Mouse (Mus musculus): ENCODE measurements around the gene Pias3. TPM values are rescaled to one million over a fixed set of nuclear protein-coding genes. Genes with fewer than 3 reads are reported as not detected.
"Not testable (repeated sequence)": the region's sequence is repeated elsewhere in the genome, so short reads cannot be mapped to it uniquely, and the experiment has no call there.

The Pias3 gene
- total RNA-seq, 1 experiment from 2014 or later: 6.2 TPM

GRCm38 (mm10) chr3:96715854-96716253, 19.7 kb downstream of the Pias3 start:
- ATAC-seq (replicated peaks; ENCODE audit: insufficient number of reproducible peaks, low FRiP score, low TSS enrichment, poor library complexity, severe bottlenecking): peak; percentile 65

GRCm38 (mm10) chr3:96719173-96719572, 23.0 kb downstream of the Pias3 start:
- no peak for ATAC-seq (replicated peaks; ENCODE audit: insufficient number of reproducible peaks, low FRiP score, low TSS enrichment, poor library complexity, severe bottlenecking)

GRCm38 (mm10) chr3:96727343-96727827, 31.2 kb downstream of the Pias3 start, which contains the start of the genes Polr3c and Rnf115:
Polr3c (minus strand) TSS chr3:96727628.
Rnf115 (plus strand) TSS chr3:96727664.
- ATAC-seq (replicated peaks; ENCODE audit: insufficient number of reproducible peaks, low FRiP score, low TSS enrichment, poor library complexity, severe bottlenecking): peak; percentile 94

GRCm38 (mm10) chr3:96727828-96728633, 31.8 kb downstream of the Pias3 start:
- ATAC-seq (replicated peaks; ENCODE audit: insufficient number of reproducible peaks, low FRiP score, low TSS enrichment, poor library complexity, severe bottlenecking): peak; percentile 23; the same call in 1 of the 2 replicates

GRCm38 (mm10) chr3:96728634-96729402, 32.6 kb downstream of the Pias3 start:
- no peak for ATAC-seq (replicated peaks; ENCODE audit: insufficient number of reproducible peaks, low FRiP score, low TSS enrichment, poor library complexity, severe bottlenecking)

GRCm38 (mm10) chr3:96729403-96729784, 33.2 kb downstream of the Pias3 start:
- ATAC-seq (replicated peaks; ENCODE audit: insufficient number of reproducible peaks, low FRiP score, low TSS enrichment, poor library complexity, severe bottlenecking): no peak

- no peak for ATAC-seq (replicated peaks; ENCODE audit: insufficient number of reproducible peaks, low FRiP score, low TSS enrichment, poor library complexity, severe bottlenecking)
Measured at GRCm38 (mm10) chr3:96730785-96731184, 34.6 kb downstream of the Pias3 start.

- ATAC-seq (replicated peaks; ENCODE audit: insufficient number of reproducible peaks, low FRiP score, low TSS enrichment, poor library complexity, severe bottlenecking): no peak
Measured at GRCm38 (mm10) chr3:96733984-96734383, 37.8 kb downstream of the Pias3 start.

- ATAC-seq (replicated peaks; ENCODE audit: insufficient number of reproducible peaks, low FRiP score, low TSS enrichment, poor library complexity, severe bottlenecking): no peak
Measured at GRCm38 (mm10) chr3:96735200-96735599, 39.0 kb downstream of the Pias3 start.

GRCm38 (mm10) chr3:96737013-96737740, 41.0 kb downstream of the Pias3 start:
- ATAC-seq (replicated peaks; ENCODE audit: insufficient number of reproducible peaks, low FRiP score, low TSS enrichment, poor library complexity, severe bottlenecking): no peak

- ATAC-seq (replicated peaks; ENCODE audit: insufficient number of reproducible peaks, low FRiP score, low TSS enrichment, poor library complexity, severe bottlenecking): no peak
Measured at GRCm38 (mm10) chr3:96737995-96738394, 41.8 kb downstream of the Pias3 start.

GRCm38 (mm10) chr3:96740279-96740678, 44.1 kb downstream of the Pias3 start:
- not testable (repeated sequence) for ATAC-seq (replicated peaks; ENCODE audit: insufficient number of reproducible peaks, low FRiP score, low TSS enrichment, poor library complexity, severe bottlenecking)

- ATAC-seq (replicated peaks; ENCODE audit: insufficient number of reproducible peaks, low FRiP score, low TSS enrichment, poor library complexity, severe bottlenecking): no peak
Measured at GRCm38 (mm10) chr3:96744348-96744747, 48.2 kb downstream of the Pias3 start.

GRCm38 (mm10) chr3:96746829-96747228, 50.6 kb downstream of the Pias3 start:
- no peak for ATAC-seq (replicated peaks; ENCODE audit: insufficient number of reproducible peaks, low FRiP score, low TSS enrichment, poor library complexity, severe bottlenecking)

Other genes with a start within 250 kb of the Pias3 start
- not detected in 3 replicates for gene BC107364, start 244.1 kb upstream of the Pias3 start, total RNA-seq (2017)
- gene Hfe2, start 171.2 kb upstream of the Pias3 start, total RNA-seq (2017): 0.64 TPM in 1 of 3 replicates, not detected in the others
- 575 to 636 TPM (median 578 TPM) in 3 replicates for gene Txnip, start 138.4 kb upstream of the Pias3 start, total RNA-seq (2017)
- not detected in 3 replicates for gene Gm16253, start 119.4 kb upstream of the Pias3 start, total RNA-seq (2017)
- gene Polr3gl, start 102.2 kb upstream of the Pias3 start, total RNA-seq (2017): 75.3 to 86.8 TPM (median 84.0 TPM) in 3 replicates
- gene Ankrd34a, start 99.7 kb upstream of the Pias3 start, total RNA-seq (2017): not detected in 3 replicates
- gene Lix1l, start 95.2 kb upstream of the Pias3 start, total RNA-seq (2017): 0.68 to 0.95 TPM in 2 of 3 replicates, not detected in the other
- gene Rbm8a, start 66.5 kb upstream of the Pias3 start, total RNA-seq (2017): 41.2 to 53.1 TPM (median 49.7 TPM) in 3 replicates
- gene Pex11b, start 61.0 kb upstream of the Pias3 start, total RNA-seq (2017): 11.2 to 27.1 TPM (median 22.5 TPM) in 3 replicates
- gene Gm42957, start 60.9 kb upstream of the Pias3 start, total RNA-seq (2017): 0.19 TPM in 1 of 3 replicates, not detected in the others
- 0.21 to 1.2 TPM (median 0.38 TPM) in 3 replicates for gene Itga10, start 50.8 kb upstream of the Pias3 start, total RNA-seq (2017)
- gene Ankrd35, start 26.3 kb upstream of the Pias3 start, total RNA-seq (2017): 0.21 to 0.68 TPM (median 0.38 TPM) in 3 replicates
- gene Nudt17, start 12.2 kb downstream of the Pias3 start, total RNA-seq (2017): 0.57 to 2.7 TPM in 2 of 3 replicates, not detected in the other
- 39.3 to 48.7 TPM (median 39.7 TPM) in 3 replicates for gene Polr3c, start 31.2 kb downstream of the Pias3 start, total RNA-seq (2017)
- 118 to 123 TPM (median 119 TPM) in 3 replicates for gene Rnf115, start 31.3 kb downstream of the Pias3 start, total RNA-seq (2017)
- 0.39 TPM in 1 of 3 replicates, not detected in the others for gene Pdzk1, start 132.9 kb downstream of the Pias3 start, total RNA-seq (2017)
- gene Cd160, start 133.0 kb downstream of the Pias3 start, total RNA-seq (2017): 1.3 to 22.5 TPM (median 7.6 TPM) in 3 replicates
- not detected in 3 replicates for gene Gja5, start 208.3 kb downstream of the Pias3 start, total RNA-seq (2017)
- gene Gpr89, start 209.0 kb downstream of the Pias3 start, total RNA-seq (2017): 3.7 to 12.8 TPM (median 10.0 TPM) in 3 replicates
- gene Gja8, start 229.6 kb downstream of the Pias3 start, total RNA-seq (2017): not detected in 3 replicates